Mouse (Mus musculus): ENCODE results near the gene Tecr. TPM values are rescaled to one million over a fixed set of nuclear protein-coding genes. Genes with fewer than 3 reads are reported as not detected.
"Not testable (repeated sequence)": the region's sequence is repeated elsewhere in the genome, so short reads cannot be mapped to it uniquely, and the experiment has no call there.

Gene Tecr
- total and polyA plus RNA-seq, 2 experiments from 2014 or later: 327 to 380 TPM

- no peaks in the 10 kb centered on the region for H3K27me3 ChIP-seq (ENCODE audit: control insufficient read depth, insufficient read depth, low read length)
- H3K27ac ChIP-seq (ENCODE audit: low read depth): peak overlapping the region; percentile 99
- peak overlapping the region; percentile 93 for H3K4me3 ChIP-seq (ENCODE audit: low read depth, low read length)
- no peaks in the 10 kb centered on the region for H3K9me3 ChIP-seq (replicated peaks; ENCODE audit: control insufficient read depth, low read length)
- DNase-seq (ENCODE audit: low spot score): peak; percentile 80
- H3K9ac ChIP-seq (replicated peaks; ENCODE audit: low read depth, low read length): peak overlapping the region; percentile 94
- peak overlapping the region; percentile 85 for H3K4me2 ChIP-seq (ENCODE audit: low read depth, low read length)
- peak; percentile 75 for ATAC-seq (ENCODE audit: insufficient read depth, low read depth)
- peaks cover 37% of the 10 kb centered on the region for H3K36me3 ChIP-seq (replicated peaks; ENCODE audit: control insufficient read depth, insufficient read depth, low read length)
- under 1% methylated on average over 48 of the region's 51 CpGs for WGBS
- no peak; the same call in none of the 2 replicates for TF ChIP-seq CTCF (IDR thresholded peaks at IDR 0.05; ENCODE audit: low read depth)
- peaks cover 15% of the 10 kb centered on the region; the same call in 1 of the 2 replicates for H3K4me1 ChIP-seq (ENCODE audit: control insufficient read depth, insufficient read depth)
These were observed 643 bp upstream of the Tecr start for GRCm38 (mm10) chr8:83608398-83608829.

DNA sequence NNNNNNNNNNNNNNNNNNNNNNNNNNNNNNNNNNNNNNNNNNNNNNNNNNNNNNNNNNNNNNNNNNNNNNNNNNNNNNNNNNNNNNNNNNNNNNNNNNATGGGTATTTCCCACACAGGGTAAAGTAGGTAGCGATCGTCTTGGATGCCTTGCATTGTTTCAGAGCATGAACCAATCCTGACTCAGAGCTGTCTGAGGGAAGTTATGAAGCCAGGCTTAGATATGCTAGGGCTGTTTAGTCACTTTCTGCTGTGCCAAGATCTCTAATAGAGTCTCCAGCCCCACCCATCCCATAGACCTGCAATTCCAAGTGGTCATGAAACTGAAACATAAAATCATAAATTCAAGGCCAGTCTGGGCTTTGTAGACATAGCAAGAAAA is 5.1 kb downstream of the Tecr start:
- Histone ChIP-seq H3K27ac (ENCODE audit: low read depth) (peak overlapping the region; percentile 28; the same call in 1 of the 2 replicates), H3K9me3 (replicated peaks; ENCODE audit: control insufficient read depth, low read length) (no peaks in the 10 kb centered on the region), H3K27me3 (ENCODE audit: control insufficient read depth, insufficient read depth, low read length) (no peaks in the 10 kb centered on the region), H3K4me3 (ENCODE audit: low read depth, low read length) (no peak overlapping the region), H3K4me2 (ENCODE audit: low read depth, low read length) (no peak overlapping the region), H3K36me3 (replicated peaks; ENCODE audit: control insufficient read depth, insufficient read depth, low read length) (no peaks in the 10 kb centered on the region), H3K9ac (replicated peaks; ENCODE audit: low read depth, low read length) (no peak overlapping the region), H3K4me1 (ENCODE audit: control insufficient read depth, insufficient read depth) (peaks cover 26% of the 10 kb centered on the region)
- WGBS: 19% methylated on average over 2 of the region's 2 CpGs
- no peak for ATAC-seq (ENCODE audit: insufficient read depth, low read depth)
- TF ChIP-seq CTCF (IDR thresholded peaks at IDR 0.05; ENCODE audit: low read depth): no peak
- TF ChIP-seq EP300 (IDR thresholded peaks at IDR 0.05; ENCODE audit: low read depth): no peak
- DNase-seq (ENCODE audit: low spot score): no peak

DNA sequence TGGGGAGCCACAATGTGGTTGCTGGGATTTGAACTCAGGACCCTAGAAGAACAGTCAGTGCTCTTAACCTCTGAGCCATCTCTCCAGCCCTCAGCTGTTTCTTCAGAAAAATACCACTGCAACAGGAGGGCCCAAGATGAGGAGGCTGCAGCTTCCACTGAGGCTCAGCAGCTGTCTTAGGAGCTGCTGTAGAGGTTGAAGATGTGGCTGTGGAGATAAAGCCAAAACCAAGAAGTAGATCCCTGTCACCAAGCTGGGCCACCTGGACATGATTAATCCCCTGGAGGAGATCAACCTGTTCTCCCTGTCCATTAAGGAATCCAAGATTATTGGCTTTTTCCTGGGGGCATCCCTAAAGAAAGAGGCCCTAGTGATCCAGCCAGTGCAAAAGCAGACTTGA is 8.0 kb downstream of the Tecr start:
- H3K4me3 ChIP-seq (ENCODE audit: low read depth, low read length): no peak overlapping the region
- no peaks in the 10 kb centered on the region for H3K27me3 ChIP-seq (ENCODE audit: control insufficient read depth, insufficient read depth, low read length)
- no peaks in the 10 kb centered on the region for H3K36me3 ChIP-seq (replicated peaks; ENCODE audit: control insufficient read depth, insufficient read depth, low read length)
- H3K27ac ChIP-seq (ENCODE audit: low read depth): no peak overlapping the region
- DNase-seq (ENCODE audit: low spot score): no peak
- H3K9me3 ChIP-seq (replicated peaks; ENCODE audit: control insufficient read depth, low read length): no peaks in the 10 kb centered on the region
- no peak overlapping the region for H3K4me2 ChIP-seq (ENCODE audit: low read depth, low read length)
- no peak overlapping the region for H3K9ac ChIP-seq (replicated peaks; ENCODE audit: low read depth, low read length)
- TF ChIP-seq EP300 (IDR thresholded peaks at IDR 0.05; ENCODE audit: low read depth): no peak
- no peak for TF ChIP-seq CTCF (IDR thresholded peaks at IDR 0.05; ENCODE audit: low read depth)
- ATAC-seq (ENCODE audit: insufficient read depth, low read depth): no peak
- H3K4me1 ChIP-seq (ENCODE audit: control insufficient read depth, insufficient read depth): peaks cover 20% of the 10 kb centered on the region

DNA sequence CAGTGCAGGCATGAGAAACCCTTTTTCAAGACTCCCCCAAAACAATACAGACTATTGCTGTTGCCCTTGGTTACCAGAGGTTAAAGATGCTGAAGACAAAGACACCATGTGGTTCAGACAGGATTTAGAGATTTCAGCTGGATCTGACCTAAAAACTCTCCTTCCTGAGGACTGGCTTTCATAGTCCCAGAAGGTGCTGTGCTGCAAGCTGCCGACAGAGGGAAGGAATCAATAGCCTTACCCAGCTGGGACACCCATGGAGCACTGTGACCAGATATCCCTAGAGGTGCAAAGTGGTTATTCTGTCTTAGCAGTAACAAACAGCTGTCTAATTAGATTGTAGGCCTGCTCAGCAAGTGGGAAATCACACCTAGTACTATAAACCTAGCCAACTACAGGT is 9.6 kb downstream of the Tecr start:
- H3K4me2 ChIP-seq (ENCODE audit: low read depth, low read length): no peak overlapping the region
- H3K4me3 ChIP-seq (ENCODE audit: low read depth, low read length): no peak overlapping the region
- H3K27me3 ChIP-seq (ENCODE audit: control insufficient read depth, insufficient read depth, low read length): no peaks in the 10 kb centered on the region
- DNase-seq (ENCODE audit: low spot score) (no peak), ATAC-seq (ENCODE audit: insufficient read depth, low read depth) (no peak)
- H3K9me3 ChIP-seq (replicated peaks; ENCODE audit: control insufficient read depth, low read length): no peaks in the 10 kb centered on the region
- H3K36me3 ChIP-seq (replicated peaks; ENCODE audit: control insufficient read depth, insufficient read depth, low read length): no peaks in the 10 kb centered on the region
- 4% methylated on average over 1 of the region's 1 CpGs for WGBS
- no peak for TF ChIP-seq CTCF (IDR thresholded peaks at IDR 0.05; ENCODE audit: low read depth)
- no peak for TF ChIP-seq EP300 (IDR thresholded peaks at IDR 0.05; ENCODE audit: low read depth)
- peaks cover 25% of the 10 kb centered on the region for H3K4me1 ChIP-seq (ENCODE audit: control insufficient read depth, insufficient read depth)
- H3K9ac ChIP-seq (replicated peaks; ENCODE audit: low read depth, low read length): no peak overlapping the region
- H3K27ac ChIP-seq (ENCODE audit: low read depth): no peak overlapping the region

GRCm38 (mm10) chr8:83596369-83596768 is 11.4 kb downstream of the Tecr start:
- Histone ChIP-seq H3K4me1 (ENCODE audit: control insufficient read depth, insufficient read depth) (peaks cover 17% of the 10 kb centered on the region), H3K9me3 (replicated peaks; ENCODE audit: control insufficient read depth, low read length) (no peaks in the 10 kb centered on the region), H3K4me2 (ENCODE audit: low read depth, low read length) (no peak overlapping the region), H3K27me3 (ENCODE audit: control insufficient read depth, insufficient read depth, low read length) (no peaks in the 10 kb centered on the region), H3K27ac (ENCODE audit: low read depth) (no peak overlapping the region), H3K4me3 (ENCODE audit: low read depth, low read length) (no peak overlapping the region), H3K9ac (replicated peaks; ENCODE audit: low read depth, low read length) (no peak overlapping the region), H3K36me3 (replicated peaks; ENCODE audit: control insufficient read depth, insufficient read depth, low read length) (no peaks in the 10 kb centered on the region)
- DNase-seq (ENCODE audit: low spot score): no peak
- ATAC-seq (ENCODE audit: insufficient read depth, low read depth): no peak
- TF ChIP-seq CTCF (IDR thresholded peaks at IDR 0.05; ENCODE audit: low read depth): peak; percentile 45
- TF ChIP-seq EP300 (IDR thresholded peaks at IDR 0.05; ENCODE audit: low read depth): no peak
- 21% methylated on average over 3 of the region's 3 CpGs for WGBS

DNA sequence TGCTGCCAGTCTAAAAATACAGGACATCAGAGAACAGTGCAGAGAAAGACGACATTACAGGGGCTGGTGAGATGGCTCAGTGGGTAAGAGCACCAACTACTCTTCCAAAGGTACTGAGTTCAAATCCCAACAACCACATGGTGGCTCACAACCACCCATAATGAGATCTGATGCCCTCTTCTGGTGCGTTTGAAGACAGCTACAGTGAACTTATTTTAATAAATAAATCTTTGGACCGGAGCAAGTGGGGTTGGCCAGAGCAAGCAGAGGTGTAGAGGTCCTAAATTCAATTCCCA is 12.8 kb downstream of the Tecr start:
- H3K9me3 ChIP-seq (replicated peaks; ENCODE audit: control insufficient read depth, low read length); H3K36me3 ChIP-seq (replicated peaks; ENCODE audit: control insufficient read depth, insufficient read depth, low read length); H3K27me3 ChIP-seq (ENCODE audit: control insufficient read depth, insufficient read depth, low read length); DNase-seq (ENCODE audit: low spot score); ATAC-seq (ENCODE audit: insufficient read depth, low read depth); H3K4me1 ChIP-seq (ENCODE audit: control insufficient read depth, insufficient read depth): not testable (repeated sequence)
- Histone ChIP-seq H3K27ac (ENCODE audit: low read depth) (peak overlapping the region; percentile 92), H3K4me3 (ENCODE audit: low read depth, low read length) (peak overlapping the region; percentile 75), H3K4me2 (ENCODE audit: low read depth, low read length) (peak overlapping the region; percentile 95), H3K9ac (replicated peaks; ENCODE audit: low read depth, low read length) (peak overlapping the region; percentile 56)
- TF ChIP-seq CTCF (IDR thresholded peaks at IDR 0.05; ENCODE audit: low read depth): 0 out of 2 replicates have a peak, but pooled peaks have one; percentile 20
- 41% methylated on average over 3 of the region's 3 CpGs for WGBS

All from heart, postnatal 0 days (tissue).